Mouse (Mus musculus): ENCODE results near the gene Gtf2ird1. TPM values are rescaled to one million over a fixed set of nuclear protein-coding genes. Genes with fewer than 3 reads are reported as not detected.
"Not testable (repeated sequence)": the region's sequence is repeated elsewhere in the genome, so short reads cannot be mapped to it uniquely, and the experiment has no call there.

The Gtf2ird1 gene
- polyA plus RNA-seq, 1 experiment: 80.1 TPM

DNA sequence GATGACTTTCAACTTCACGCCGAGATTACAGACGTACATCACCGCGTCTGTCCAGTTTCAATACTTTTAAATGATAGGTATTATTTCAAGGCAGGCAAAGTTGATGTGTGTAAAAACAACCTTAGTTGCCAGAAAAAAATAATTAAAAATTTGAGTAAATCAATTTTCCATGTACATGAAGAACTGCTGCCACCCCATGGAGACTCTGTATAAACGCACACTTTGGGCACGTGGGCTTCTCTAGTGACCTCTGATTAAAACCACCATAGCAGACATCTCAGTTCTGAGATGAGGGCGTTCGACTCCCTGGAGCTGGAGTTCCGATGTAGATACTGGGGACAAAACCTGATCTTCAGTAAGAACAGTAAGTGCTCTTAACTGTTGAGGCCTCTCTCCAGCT lies 115.2 kb downstream of the Gtf2ird1 start:
- H3K4me3 ChIP-seq (ENCODE audit: insufficient read depth, low read depth, low read length): no peak overlapping the region
- H3K4me1 ChIP-seq (ENCODE audit: control insufficient read depth, insufficient read depth, insufficient read length, low read length): no peaks in the 10 kb centered on the region
- no peak overlapping the region for H3K27ac ChIP-seq (replicated peaks; ENCODE audit: low read depth, low read length)

DNA sequence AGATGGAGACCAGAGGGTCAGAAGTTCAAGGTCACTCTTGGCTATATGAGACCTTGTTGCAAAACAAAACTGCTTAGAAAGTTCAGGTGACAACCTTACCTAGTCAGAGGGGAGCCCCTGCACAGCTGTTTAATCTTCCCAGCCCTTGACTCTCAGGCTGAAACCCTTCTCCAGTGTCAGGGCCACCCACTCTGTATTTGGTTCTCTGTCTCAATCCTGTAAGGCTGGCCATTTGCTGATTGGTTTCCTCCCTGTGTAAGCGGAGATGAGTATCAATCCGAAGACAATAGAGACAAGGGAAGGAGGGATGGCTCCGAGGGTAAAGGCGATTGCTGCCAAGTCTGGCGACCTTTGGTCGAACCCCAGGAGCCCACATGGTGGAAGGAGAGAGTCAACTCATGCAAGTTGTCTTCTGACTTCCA lies 116.4 kb downstream of the Gtf2ird1 start:
- Histone ChIP-seq H3K4me1 (ENCODE audit: control insufficient read depth, insufficient read depth, insufficient read length, low read length) (no peaks in the 10 kb centered on the region), H3K27ac (replicated peaks; ENCODE audit: low read depth, low read length) (no peak overlapping the region), H3K4me3 (ENCODE audit: insufficient read depth, low read depth, low read length) (no peak overlapping the region)

- not testable (repeated sequence) for H3K27ac ChIP-seq (replicated peaks; ENCODE audit: low read depth, low read length); H3K4me3 ChIP-seq (ENCODE audit: insufficient read depth, low read depth, low read length); H3K4me1 ChIP-seq (ENCODE audit: control insufficient read depth, insufficient read depth, insufficient read length, low read length)
Observed at GRCm38 (mm10) chr5:134337012-134337411, 119.5 kb downstream of the Gtf2ird1 start.

DNA sequence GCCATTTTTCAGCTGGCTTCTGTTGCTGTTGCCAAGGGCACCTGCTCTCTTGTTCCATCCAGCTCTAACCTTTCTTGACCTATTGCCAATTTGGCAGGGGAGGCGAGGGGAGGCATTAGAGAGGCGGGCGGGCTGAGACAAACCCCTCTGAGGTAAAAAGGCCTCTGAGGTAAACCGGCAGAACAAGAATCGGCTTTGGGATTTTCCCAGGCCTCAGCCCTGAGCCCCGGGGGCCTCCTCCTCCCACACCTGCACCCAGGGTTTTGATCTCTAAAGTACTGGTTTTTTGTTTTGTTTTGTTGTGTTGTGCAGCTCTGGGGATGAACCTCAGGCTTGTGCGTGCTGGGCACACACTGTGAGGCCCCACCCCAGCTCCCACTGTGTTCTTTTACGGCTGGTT lies 123.8 kb downstream of the Gtf2ird1 start:
- Histone ChIP-seq H3K4me1 (ENCODE audit: control insufficient read depth, insufficient read depth, insufficient read length, low read length) (no peaks in the 10 kb centered on the region), H3K4me3 (ENCODE audit: insufficient read depth, low read depth, low read length) (no peak overlapping the region), H3K27ac (replicated peaks; ENCODE audit: low read depth, low read length) (no peak overlapping the region)

- Histone ChIP-seq H3K4me1 (ENCODE audit: control insufficient read depth, insufficient read depth, insufficient read length, low read length) (no peaks in the 10 kb centered on the region), H3K27ac (replicated peaks; ENCODE audit: low read depth, low read length) (no peak overlapping the region), H3K4me3 (ENCODE audit: insufficient read depth, low read depth, low read length) (no peak overlapping the region)
Observed at GRCm38 (mm10) chr5:134330082-134330481, 126.4 kb downstream of the Gtf2ird1 start.

DNA sequence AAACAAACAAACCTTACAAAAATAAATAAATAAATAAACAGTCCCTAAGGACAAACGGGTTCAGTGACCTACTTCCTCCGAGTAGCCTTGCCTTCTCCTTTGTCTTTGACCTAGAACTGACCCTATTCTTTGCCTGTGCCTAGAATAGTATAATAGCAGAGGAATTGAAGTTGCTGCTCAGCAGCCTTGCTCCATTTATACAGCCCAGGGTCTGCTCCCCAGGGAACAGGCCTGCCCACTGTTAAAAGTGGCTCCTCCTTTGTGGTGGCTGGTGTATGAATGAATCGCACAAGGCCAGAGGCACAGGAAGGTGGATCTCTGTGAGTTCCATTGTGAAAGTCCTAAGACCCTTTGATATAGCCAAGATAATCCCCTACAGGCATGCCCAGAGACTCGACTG lies 127.2 kb downstream of the Gtf2ird1 start:
- Histone ChIP-seq H3K4me1 (ENCODE audit: control insufficient read depth, insufficient read depth, insufficient read length, low read length) (no peaks in the 10 kb centered on the region), H3K4me3 (ENCODE audit: insufficient read depth, low read depth, low read length) (no peak overlapping the region), H3K27ac (replicated peaks; ENCODE audit: low read depth, low read length) (no peak overlapping the region)

DNA sequence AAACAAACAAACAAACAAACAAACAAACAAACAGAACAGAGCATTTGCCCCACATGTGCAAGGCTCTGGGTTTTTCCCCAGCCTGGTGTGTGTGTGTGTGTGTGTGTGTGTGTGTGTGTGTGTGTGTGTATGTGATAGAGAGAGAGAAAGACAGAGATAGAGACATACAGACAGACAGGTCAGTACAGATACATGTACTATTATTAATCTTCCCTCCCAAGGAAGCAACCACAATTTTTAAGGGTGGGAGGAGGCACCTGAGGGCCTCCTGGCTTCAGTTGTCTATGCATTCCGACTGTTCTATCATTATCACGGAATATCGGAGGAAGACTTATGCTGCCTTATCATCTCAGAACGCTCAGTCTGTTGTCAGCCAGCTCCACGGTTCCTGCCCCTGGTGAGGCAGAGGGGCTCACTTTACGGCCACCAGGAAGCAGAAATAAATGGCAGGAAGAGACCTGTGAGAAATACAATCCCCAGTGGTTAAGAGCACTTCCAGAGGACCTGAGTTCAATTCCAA lies 128.0 kb downstream of the Gtf2ird1 start:
- Histone ChIP-seq H3K4me1 (ENCODE audit: control insufficient read depth, insufficient read depth, insufficient read length, low read length) (no peaks in the 10 kb centered on the region), H3K27ac (replicated peaks; ENCODE audit: low read depth, low read length) (no peak overlapping the region)

DNA sequence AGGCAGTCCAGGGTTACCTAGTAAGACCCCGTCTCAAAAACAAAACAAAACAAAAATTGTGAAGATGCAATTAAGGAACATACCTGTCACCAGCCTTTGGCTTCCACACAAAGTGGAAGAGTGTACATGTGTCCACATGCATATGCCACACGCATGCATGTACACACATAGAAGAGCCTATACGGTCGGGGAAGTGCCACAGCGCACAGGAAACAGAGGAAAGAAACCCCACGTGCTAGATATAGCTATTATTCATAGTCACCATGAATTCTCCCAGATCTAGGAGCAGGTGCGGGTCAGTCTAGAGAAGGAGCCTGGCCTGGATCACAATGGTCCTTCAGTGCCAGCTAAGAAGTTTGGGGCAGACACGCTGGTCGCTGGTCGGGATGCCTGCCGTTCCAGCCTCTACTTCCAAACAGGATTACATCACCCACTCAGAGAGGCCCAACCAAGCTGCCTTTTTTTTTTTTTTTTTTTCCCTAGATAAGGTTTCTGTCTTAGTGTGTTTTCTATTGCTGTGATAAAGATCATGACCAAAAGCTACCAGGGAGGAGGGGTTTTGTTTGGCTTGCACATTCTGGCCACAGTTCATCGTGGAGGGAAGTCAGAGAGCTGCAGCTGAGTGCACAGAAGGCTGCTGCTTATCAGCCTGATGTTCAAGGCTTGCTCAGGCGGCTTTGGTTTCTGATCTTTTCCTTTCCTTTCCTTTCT lies 130.5 kb downstream of the Gtf2ird1 start:
- Histone ChIP-seq H3K4me1 (ENCODE audit: control insufficient read depth, insufficient read depth, insufficient read length, low read length) (no peaks in the 10 kb centered on the region), H3K4me3 (ENCODE audit: insufficient read depth, low read depth, low read length) (no peak overlapping the region), H3K27ac (replicated peaks; ENCODE audit: low read depth, low read length) (no peak overlapping the region)

More for the DNA sequence above, 128.0 kb downstream of the Gtf2ird1 start:
- no peak overlapping the region for H3K4me3 ChIP-seq (ENCODE audit: insufficient read depth, low read depth, low read length)

- Histone ChIP-seq H3K4me1 (ENCODE audit: control insufficient read depth, insufficient read depth, insufficient read length, low read length) (no peaks in the 10 kb centered on the region), H3K27ac (replicated peaks; ENCODE audit: low read depth, low read length) (no peak overlapping the region), H3K4me3 (ENCODE audit: insufficient read depth, low read depth, low read length) (no peak overlapping the region)
Observed at GRCm38 (mm10) chr5:134323869-134324268, 132.6 kb downstream of the Gtf2ird1 start.

GRCm38 (mm10) chr5:134323311-134323710 lies 133.2 kb downstream of the Gtf2ird1 start:
- H3K27ac ChIP-seq (replicated peaks; ENCODE audit: low read depth, low read length): no peak overlapping the region
- H3K4me1 ChIP-seq (ENCODE audit: control insufficient read depth, insufficient read depth, insufficient read length, low read length): no peaks in the 10 kb centered on the region
- H3K4me3 ChIP-seq (ENCODE audit: insufficient read depth, low read depth, low read length): no peak overlapping the region

DNA sequence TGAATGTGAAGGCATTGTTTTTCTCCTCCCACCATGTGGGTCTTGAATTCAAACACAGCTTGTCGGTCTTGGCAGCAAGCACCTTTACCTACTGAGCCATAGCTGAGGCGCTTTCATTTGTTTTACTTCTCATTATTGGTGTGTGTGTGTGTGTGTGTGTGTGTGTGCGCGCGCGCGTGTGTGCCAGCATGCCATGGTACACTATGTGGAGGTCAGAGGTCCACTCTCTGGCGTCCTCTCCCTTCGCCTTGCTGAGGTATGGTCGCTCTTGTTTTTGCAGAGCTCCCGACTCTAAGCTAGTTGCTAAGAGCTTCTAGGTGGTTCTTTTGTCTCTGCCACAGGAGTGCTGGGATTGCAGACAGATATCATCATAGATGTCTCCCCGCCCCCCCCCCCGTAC lies 134.2 kb downstream of the Gtf2ird1 start:
- no peak overlapping the region for H3K27ac ChIP-seq (replicated peaks; ENCODE audit: low read depth, low read length)
- no peak overlapping the region for H3K4me3 ChIP-seq (ENCODE audit: insufficient read depth, low read depth, low read length)
- H3K4me1 ChIP-seq (ENCODE audit: control insufficient read depth, insufficient read depth, insufficient read length, low read length): no peaks in the 10 kb centered on the region

DNA sequence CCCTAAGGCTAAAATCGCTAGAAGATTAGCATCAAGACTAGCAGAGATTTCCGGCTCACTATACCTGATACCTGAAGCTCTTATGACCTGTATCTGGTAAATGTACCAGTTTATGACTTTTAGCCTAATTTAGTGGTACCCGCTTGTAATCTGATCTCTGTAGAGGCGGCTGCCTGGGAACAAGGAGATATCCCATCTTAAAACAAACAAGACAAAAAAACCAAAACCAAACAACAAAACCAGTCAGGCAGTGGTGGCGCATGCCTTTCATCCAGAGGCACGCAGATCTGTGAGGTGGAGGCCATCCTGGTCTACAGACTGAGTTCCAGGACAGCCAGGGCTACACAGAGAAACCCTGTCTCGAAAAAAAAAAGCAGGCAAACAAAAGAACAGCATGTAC lies 134.8 kb downstream of the Gtf2ird1 start:
- Histone ChIP-seq H3K4me3 (ENCODE audit: insufficient read depth, low read depth, low read length) (no peak overlapping the region), H3K27ac (replicated peaks; ENCODE audit: low read depth, low read length) (no peak overlapping the region), H3K4me1 (ENCODE audit: control insufficient read depth, insufficient read depth, insufficient read length, low read length) (no peaks in the 10 kb centered on the region)

GRCm38 (mm10) chr5:134318903-134319302 lies 137.6 kb downstream of the Gtf2ird1 start:
- no peak overlapping the region for H3K4me3 ChIP-seq (ENCODE audit: insufficient read depth, low read depth, low read length)
- H3K27ac ChIP-seq (replicated peaks; ENCODE audit: low read depth, low read length): no peak overlapping the region
- no peaks in the 10 kb centered on the region for H3K4me1 ChIP-seq (ENCODE audit: control insufficient read depth, insufficient read depth, insufficient read length, low read length)

GRCm38 (mm10) chr5:134316721-134317120 lies 139.8 kb downstream of the Gtf2ird1 start:
- H3K4me1 ChIP-seq (ENCODE audit: control insufficient read depth, insufficient read depth, insufficient read length, low read length): peaks cover 2% of the 10 kb centered on the region; the same call in 1 of the 2 replicates
- H3K4me3 ChIP-seq (ENCODE audit: insufficient read depth, low read depth, low read length): no peak overlapping the region
- H3K27ac ChIP-seq (replicated peaks; ENCODE audit: low read depth, low read length): no peak overlapping the region

- Histone ChIP-seq H3K4me1 (ENCODE audit: control insufficient read depth, insufficient read depth, insufficient read length, low read length) (peaks cover 5% of the 10 kb centered on the region; the same call in 1 of the 2 replicates), H3K27ac (replicated peaks; ENCODE audit: low read depth, low read length) (peak overlapping the region; percentile 76), H3K4me3 (ENCODE audit: insufficient read depth, low read depth, low read length) (peak overlapping the region; percentile 76)
Observed at GRCm38 (mm10) chr5:134315623-134316350, 140.7 kb downstream of the Gtf2ird1 start.
